Mouse (Mus musculus) mature B cell (primary cell): ENCODE measurements around the gene Hba-x.

ENCODE experiments used
- in situ Hi-C: fragments of 300-500 bp; cut with MboI; formaldehyde crosslinking; loops from 2 replicates; pipeline ENCODE4 v1.14.3; 2019

The Hba-x gene

DNA sequence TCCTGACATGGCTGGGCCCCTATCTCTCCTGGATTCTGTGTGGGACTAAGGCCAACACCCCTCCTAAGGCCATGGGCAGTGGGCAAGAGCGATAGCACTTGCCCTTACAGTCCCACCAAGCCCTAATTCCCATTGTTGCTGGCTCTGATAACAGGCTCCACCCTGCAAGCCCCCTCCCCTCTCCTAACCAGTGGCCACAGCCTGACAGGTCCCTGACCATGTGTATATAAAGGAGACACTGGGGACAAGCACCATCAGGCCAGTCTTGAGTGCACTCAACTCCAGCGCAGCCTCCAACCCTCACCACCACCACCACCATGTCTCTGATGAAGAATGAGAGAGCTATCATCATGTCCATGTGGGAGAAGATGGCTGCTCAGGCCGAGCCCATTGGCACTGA lies at the start of gene Hba-x:
Gene Hba-x, plus strand, starts transcription at position 54 of the 400 bp plus-strand sequence.
- in situ Hi-C loops: no loop called here

- in situ Hi-C loops: no loop called here
Observed at GRCm38 (mm10) chr11:32227041-32227440, 49.2 kb upstream of the Hba-x start.

DNA sequence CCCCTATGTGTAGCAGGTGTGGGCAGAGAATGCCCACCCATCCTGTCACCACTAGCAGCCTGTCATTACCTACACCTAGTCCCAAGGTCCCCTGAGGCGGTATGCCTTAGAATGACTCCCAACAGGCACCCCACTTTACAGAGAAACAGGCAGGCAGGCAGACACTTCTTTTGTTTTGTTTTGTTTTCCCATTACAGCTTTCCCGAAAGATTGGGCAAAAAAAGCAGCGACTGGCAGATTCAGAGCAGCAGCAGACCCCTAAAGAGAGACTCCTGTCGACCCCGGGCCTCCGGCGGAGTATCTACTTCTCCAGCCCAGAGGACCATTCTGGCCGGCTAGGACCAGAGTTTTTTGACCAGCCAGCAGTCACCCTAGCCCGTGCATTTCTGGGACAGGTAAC lies 48.6 kb upstream of the Hba-x start:
- in situ Hi-C loops: no loop called here

- in situ Hi-C loops: no loop called here
Observed at GRCm38 (mm10) chr11:32228292-32228845, 47.8 kb upstream of the Hba-x start.

DNA sequence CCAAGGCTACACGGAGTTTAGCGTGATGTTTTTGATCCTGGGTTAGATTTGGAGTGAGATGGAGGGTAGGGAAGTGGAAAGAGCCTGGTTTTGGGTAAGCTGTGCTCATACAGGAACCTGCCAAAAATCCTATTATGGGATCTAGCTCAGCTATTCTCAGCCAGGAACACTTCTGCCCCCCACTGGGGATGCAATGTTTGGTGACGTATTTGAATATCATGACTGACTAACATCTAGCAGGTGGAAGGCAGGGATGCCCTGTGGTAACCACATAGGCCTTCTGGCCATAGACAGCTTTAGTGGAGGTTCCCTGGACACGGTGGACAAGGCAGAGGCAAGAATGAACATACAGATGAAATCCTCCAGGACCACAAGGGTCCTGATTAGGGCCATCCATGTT lies 46.0 kb upstream of the Hba-x start:
- in situ Hi-C loops: no loop called here

GRCm38 (mm10) chr11:32231125-32231524 lies 45.1 kb upstream of the Hba-x start:
- in situ Hi-C loops: no loop called here

DNA sequence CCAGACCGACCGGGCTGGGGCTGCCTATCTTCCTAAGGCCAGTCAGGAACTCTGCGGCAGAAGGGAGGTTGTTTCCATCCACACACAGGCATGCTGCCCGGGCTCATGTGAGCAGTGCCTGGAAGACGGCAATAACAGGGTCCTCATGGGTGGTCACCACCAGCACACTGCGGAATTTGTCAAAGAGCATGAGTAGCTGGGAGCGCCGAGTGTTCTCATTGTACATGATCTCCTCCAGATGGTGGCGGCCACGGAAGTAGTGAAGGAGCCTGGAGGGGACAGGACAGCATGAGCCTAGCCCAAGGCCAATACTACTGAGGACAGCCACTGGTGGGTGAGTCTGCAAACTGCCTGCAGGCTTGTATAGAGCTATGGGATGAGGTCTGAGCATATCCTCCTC lies 43.4 kb upstream of the Hba-x start:
- in situ Hi-C loops: no loop called here

DNA sequence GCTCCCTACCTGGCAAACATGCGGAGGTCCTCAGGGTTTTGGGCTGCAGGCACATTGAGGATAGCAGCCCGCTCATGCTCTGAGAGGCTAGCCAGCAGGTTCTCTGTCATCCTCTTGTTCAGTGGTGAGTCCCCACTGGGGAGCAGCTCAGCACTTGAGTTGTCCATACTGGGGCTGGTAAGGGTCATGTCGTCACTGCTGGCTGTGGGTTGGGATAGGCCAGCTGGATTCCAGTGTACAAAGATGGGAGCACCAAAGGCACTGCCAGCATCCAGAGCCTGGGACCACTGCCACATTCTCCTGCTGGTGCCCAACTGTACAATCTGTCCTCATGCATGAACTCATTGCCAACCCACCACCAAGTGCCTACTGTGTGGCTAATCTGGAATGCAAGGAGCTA lies 42.3 kb upstream of the Hba-x start:
- in situ Hi-C loops: no loop called here

DNA sequence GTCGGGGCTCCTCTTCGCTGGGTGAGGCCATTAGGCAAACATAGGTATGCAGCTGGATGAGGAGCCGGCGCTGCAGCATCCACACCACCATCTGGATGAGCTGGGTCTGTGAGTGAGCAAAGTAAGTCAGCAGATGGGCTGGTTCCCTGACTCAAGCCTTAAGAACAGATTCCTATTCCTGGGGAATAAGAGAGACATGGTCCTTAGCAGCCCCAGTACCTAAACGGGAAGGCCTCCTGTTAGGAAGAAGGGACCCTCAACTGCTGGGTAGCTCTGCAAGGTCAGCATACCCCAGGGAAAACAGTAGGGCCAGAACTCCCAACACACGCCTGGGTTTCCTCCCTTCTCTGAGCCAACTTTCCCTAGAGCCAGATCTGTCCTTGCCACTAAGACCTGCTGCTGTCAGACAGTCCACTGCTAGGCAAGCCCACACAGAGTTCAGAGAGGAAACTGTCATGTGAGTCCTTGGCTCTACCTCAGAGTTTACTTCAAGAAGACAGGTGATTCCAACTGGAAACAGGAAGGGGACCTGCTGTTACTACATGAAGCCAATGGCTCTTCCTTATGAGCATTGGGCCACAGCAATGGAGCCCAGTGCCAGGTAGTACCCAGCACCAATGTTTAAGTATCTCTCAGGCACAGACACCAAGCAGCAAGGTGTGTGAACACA lies 41.2 kb upstream of the Hba-x start:
- in situ Hi-C loops: no loop called here

- in situ Hi-C loops: no loop called here
Observed at GRCm38 (mm10) chr11:32235646-32236045, 40.6 kb upstream of the Hba-x start.

DNA sequence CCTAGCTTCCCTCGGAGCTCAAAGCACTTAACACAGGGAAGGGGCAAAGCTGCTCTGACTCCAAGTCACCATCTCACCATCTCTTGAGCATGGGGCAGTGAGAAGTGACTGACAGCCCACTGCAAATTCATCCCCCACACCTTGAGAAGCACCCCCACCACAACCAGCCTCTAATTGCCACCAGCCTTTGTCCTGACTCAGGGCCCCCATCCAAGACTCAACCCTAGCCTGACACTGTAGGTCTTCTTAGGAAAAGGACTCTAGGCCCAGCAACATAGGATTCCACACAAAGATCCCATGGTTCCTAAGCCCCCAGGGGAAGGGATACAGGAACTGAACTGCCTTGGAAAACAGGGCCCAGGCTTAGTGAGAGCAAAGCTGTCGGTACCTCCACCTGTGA lies 40.1 kb upstream of the Hba-x start:
- in situ Hi-C loops: no loop called here

DNA sequence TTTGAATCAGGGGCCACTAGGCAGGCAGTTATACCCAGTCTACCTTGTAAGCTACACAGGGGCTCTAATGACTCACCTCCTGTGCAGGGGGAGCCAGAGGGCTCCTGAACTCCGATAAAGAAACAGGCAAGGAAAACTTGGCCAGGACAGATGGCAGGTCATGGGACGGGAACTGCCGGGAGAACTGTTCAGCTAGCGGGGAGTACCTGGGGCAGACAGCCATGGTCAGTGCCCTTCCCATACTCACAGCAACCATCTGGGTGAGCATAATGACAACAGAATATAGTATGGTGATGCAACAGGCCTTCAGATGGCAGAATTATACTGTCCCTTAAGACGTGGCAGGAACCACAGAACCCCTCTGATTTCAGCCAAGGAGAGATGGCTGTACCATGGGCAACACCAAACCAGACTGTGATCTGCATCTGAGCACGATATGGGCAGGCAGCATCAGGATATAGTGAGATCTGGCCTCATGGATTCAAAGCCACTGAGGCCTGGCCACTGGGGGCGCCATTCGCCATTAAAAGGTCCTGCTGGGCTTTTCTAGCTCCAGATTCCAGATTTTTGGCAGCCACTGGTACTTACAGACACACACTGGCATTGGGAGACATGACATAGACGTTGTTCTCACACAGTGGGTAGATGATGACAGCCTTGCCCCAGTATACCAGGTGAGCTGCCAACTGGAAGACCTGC lies 39.3 kb upstream of the Hba-x start:
- in situ Hi-C loops: no loop called here

GRCm38 (mm10) chr11:32237411-32237795 lies 38.8 kb upstream of the Hba-x start:
- in situ Hi-C loops: no loop called here

DNA sequence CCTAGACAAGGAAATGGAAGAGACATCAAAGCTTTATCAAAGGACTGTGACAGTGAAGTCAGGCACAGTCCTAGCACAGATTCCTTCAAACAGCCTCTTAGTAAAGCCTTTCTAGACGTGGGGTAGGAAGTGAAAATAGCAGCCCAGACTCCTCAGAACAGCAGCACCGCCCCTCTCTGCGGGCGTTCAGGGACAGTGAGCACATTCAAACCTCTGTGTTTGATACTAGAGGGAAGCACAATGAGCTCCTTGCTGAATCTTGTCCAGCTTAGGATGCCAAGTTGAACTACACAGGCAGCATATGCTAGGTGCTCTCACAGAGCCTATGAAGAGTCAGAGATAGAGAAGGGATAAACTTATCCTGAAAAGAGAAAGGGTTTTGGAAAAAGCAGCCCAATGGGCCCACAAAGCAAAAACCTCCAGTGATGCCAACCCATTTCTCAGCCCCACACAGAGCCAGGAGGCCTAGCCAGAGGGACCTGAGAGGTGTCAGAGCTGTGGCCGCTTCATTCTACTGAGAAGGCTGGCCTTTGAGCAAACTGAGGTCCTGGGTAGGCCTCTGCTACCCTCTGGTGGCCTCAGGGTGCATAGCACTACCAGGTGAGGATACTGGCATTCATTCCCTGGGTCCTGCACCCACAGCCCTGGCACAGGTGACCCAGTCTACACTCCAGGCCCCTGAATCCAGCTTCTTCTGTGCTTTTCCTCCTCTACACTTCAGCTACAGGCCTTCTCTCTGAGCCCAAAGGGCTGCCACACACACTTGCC lies 37.9 kb upstream of the Hba-x start:
- in situ Hi-C loops: no loop called here

- in situ Hi-C loops: no loop called here
Observed at GRCm38 (mm10) chr11:32241391-32241790, 34.8 kb upstream of the Hba-x start.

DNA sequence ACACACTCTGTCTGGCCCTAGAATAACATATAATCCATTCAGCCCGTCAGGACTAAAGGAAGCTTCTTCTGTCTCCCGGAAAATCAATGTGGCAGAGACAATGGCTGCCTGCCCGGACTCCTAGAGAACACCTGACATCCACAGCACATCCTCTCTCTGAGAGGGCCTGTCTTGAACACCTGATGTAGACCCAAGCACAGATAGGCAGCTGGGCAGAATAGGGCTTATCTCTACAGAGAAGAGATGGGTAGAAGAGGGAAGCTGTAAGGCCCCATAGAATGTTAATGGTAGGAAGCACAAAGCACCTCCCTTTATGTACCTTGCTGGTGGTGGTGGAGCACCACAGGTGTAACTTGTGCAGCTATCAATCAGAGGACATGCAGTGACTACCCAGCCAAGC lies 34.0 kb upstream of the Hba-x start:
- in situ Hi-C loops: no loop called here

DNA sequence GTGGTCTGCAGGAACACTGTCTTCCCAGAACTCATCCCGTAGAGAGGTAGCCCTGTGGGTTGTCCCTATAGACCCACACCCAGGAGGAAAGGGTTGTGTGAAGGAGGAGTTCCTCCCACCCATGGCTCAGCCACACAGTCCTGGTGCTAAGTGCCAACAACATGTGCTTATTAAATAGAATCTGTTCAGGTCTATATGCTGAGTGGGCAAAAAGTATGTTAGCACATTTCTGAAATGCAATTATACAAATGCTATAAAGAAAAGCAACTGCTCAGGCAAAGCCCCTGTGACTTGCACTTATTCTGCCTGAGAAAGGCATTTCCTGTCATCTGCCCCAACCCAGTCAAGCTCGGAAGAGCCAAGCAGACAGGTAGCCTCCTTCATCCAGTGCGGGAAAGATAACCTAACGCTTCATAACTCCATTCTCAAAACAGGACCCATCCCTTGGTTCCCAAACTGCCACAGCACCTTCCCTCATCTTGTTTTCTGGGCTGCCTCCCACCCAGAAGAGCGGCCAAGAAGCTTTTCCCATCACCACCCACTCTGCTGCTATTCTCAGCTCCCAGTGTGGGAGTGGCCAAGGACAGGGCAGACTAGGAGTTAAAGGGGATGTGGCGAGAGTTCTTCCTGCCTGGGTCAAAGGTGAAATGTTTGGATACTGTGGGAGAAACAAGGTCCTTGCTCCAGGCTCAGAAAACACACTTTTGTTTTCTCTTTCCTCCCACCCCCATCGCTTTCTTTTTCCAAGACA lies 32.8 kb upstream of the Hba-x start:
- in situ Hi-C loops: no loop called here

DNA sequence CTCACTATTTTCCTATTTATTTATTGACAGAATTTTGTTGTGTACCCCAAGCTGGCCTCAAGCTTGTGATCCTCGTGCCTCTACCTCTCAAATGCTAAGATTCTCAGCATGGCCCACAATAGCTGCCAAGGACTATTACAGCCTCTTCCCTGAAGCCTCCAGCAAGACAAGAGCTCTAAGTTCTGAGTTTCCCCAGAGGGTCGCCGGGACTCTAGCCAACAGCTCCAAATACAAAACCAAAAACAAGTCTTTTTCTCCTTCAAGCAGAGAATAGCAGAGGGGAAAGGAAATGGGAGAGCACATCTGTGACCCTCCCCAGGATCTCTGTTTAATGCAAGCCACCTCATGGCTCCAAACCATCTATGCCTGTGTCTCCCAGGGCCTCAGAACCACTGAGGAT lies 32.1 kb upstream of the Hba-x start:
- in situ Hi-C loops: no loop called here

DNA sequence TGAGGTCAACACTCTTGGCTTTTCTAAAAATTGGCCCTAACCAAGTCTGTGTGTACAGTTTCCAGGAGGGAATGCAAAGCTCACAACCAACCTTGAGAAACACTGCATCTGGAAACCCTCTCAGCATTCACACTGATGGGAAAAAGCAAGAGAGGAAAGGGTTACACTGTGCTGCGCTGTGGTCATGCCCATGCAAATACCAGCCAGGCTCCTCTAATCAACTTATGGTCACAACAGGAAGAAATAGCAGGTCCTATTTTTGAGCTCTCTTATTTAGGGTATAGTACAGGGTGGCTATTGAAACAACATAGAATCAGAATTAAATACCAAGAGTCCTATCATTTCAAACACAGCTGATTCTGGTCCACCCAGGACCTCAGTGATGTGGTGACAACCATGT lies 31.6 kb upstream of the Hba-x start:
- in situ Hi-C loops: no loop called here

DNA sequence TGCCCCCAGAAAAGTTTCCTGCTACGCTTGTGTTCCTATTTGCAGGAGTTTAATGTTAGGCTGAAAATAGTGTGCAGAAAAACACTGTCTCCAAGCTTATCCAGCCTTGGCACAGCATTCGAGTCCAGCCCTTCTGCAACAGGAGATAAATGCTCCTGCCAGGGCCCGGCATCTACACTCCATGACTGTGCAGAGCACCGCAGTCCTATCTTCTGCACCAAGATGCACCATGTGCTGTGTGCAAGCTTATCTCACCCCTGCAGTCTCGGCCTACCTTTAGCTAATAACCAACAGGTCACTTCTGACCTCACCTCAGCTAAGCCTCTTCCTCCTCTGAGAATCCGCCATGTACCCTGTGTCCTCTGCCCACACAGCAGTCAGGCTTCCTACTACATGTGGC lies 30.6 kb upstream of the Hba-x start:
- in situ Hi-C loops: no loop called here

- in situ Hi-C loops: no loop called here
Observed at GRCm38 (mm10) chr11:32247068-32247467, 29.1 kb upstream of the Hba-x start.

DNA sequence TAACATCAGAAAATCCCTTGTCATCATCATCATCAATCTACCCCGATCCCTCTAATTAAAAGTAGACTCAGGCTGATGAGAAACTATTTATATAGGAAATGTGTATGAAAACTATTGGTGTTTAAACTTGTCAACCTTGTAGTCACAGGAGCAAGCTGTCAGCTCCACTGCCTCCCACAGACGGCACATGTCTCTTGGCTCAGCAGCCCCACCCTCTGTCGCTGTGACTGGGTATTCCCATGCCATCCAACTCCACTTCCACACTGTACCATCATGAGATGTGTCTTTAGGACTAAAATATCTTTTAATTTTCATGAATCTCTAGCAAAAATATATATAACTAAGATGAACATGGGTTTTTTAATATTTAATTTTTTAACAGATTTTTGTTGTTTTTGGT lies 27.9 kb upstream of the Hba-x start:
- in situ Hi-C loops: no loop called here
